Mouse (Mus musculus) bone marrow, adult 2 months (tissue): ENCODE results near the gene Sgms1.

Experiments used
- CTCF ChIP-seq: fragments of 200-500 bp; IDR thresholded peaks from 2 replicates; pipeline ENCODE4 v1.5.1; 2011; ENCODE audit warnings: low read length, control low read depth; ENCODE audit not compliant: control insufficient read depth, insufficient read depth
- POLR2A ChIP-seq: fragments of 200-500 bp; IDR thresholded peaks from 2 replicates; pipeline ENCODE4 v1.6.1; 2011; ENCODE audit warnings: low read depth, mild to moderate bottlenecking, control low read depth, low read length, borderline replicate concordance; ENCODE audit not compliant: control insufficient read depth

- TF ChIP-seq CTCF (no peak), POLR2A (no peak)
These were observed 199.6 kb downstream of the Sgms1 start for GRCm38 (mm10) chr19:32189961-32190360.
